Mouse (Mus musculus) urinary bladder, adult 18-20 months (tissue): Measurements from ENCODE around the gene Bmp3.

Experiments used
- DNase-seq, 2 experiments: peaks; one replicate each; pipeline ENCODE4 v3.0.0; 2022; ENCODE audit warnings: low spot score in 2 of 2, mixed read lengths in 2 of 2

Bmp3 gene

GRCm38 (mm10) chr5:98902339-98902738 lies 48.1 kb downstream of the Bmp3 start:
- no peak for DNase-seq

- no peak for DNase-seq
Measured at GRCm38 (mm10) chr5:98918716-98919115, 64.5 kb downstream of the Bmp3 start.

GRCm38 (mm10) chr5:98921608-98922007 lies 67.4 kb downstream of the Bmp3 start:
- DNase-seq, result no peak

- DNase-seq, result no peak
Measured at GRCm38 (mm10) chr5:98922921-98923320, 68.7 kb downstream of the Bmp3 start.
